In the genomic region with DNA sequence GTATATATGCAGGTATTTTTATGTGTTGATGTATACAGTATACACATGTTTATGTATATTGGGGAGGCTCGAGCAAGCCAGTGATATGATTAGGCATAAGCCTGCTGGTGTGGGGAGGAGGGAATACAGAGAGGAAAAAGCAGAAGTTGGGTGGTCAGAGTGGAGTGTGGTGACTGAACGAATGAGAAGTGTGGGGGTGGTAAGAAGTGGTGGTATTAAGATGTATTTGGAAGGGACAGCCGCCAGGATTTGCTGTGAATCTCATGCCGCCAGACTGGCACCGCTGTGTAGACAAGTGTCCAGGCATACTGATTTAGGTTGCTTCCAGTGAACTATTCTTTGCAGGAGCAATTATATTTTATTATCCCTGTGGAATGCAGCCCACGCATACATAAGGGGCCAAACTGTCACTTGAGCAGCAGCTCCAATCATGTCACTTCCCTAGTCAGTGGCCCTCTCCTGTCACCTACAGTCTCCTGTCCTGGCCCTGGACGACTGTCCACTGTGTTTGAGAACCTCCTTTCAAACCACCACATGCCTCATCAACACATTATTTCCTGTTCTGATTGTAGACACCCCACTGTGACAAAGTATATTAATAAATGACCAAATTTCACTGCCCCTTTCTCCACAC, we compare ENCODE assay signal across 15 mouse cellular contexts.
DNase-seq lines count a peak whose midpoint lies in the region; ATAC-seq lines count a peak whose summit lies in the region.
"Had no signal": no experiment of that assay in that cellular context is flagged by ENCODE, and none has a peak within 500 bp of the region (broad histone marks: within the 10 kb centered on the region; RNA-seq: fewer than 3 reads in every experiment).

No protein-coding gene starts in this region.

- no peak overlapping the region for H3K4me3 ChIP-seq in heart, embryonic 13.5 days
- no peak overlapping the region for H3K4me3 ChIP-seq in heart, embryonic 12.5 days
- no peak overlapping the region for H3K4me3 ChIP-seq in midbrain, embryonic 10.5 days
- H3K4me3 ChIP-seq: heart, embryonic 15.5 days; hindbrain, embryonic 13.5 days; lung, embryonic 15.5 days had no signal

- DNase-seq in lung, postnatal 36 days = peak; percentile 1
- no peak for DNase-seq in lung, postnatal 25 days (ENCODE audit: low spot score)
- DNase-seq in kidney, postnatal 10 days = peak; percentile 13
- DNase-seq in gastrocnemius, postnatal 25 days = no peak
- no peak for DNase-seq in midbrain, embryonic 10.5 days (ENCODE audit: low spot score)
- DNase-seq: adrenal gland, postnatal 14 days; gastrocnemius, postnatal 14 days had no signal

- H3K9ac ChIP-seq in heart, embryonic 13.5 days = no peak overlapping the region
- H3K9ac ChIP-seq in heart, embryonic 12.5 days = no peak overlapping the region
- H3K9ac ChIP-seq: heart, embryonic 15.5 days; hindbrain, embryonic 13.5 days; lung, embryonic 15.5 days had no signal

- peaks cover 31% of the 10 kb centered on the region for H3K4me1 ChIP-seq in heart, embryonic 13.5 days
- H3K4me1 ChIP-seq in heart, embryonic 12.5 days (replicated peaks) = 0 out of 2 replicates have a peak, but pooled peaks cover 3% of the 10 kb centered on the region
- H3K4me1 ChIP-seq in midbrain, embryonic 10.5 days = peaks cover 3% of the 10 kb centered on the region; the same call in 1 of the 2 replicates

- ATAC-seq in heart, embryonic 13.5 days (ENCODE audit: extremely low read depth, insufficient number of reproducible peaks, low FRiP score, low TSS enrichment) = no peak
- no peak for ATAC-seq in heart, embryonic 12.5 days (ENCODE audit: insufficient number of reproducible peaks, low FRiP score)
- ATAC-seq in neutrophil, adult 5-6 weeks (ENCODE audit: extremely low read depth, insufficient number of reproducible peaks, low FRiP score, poor library complexity, severe bottlenecking) = peak; percentile 28; the same call in 1 of the 2 replicates

- no peaks in the 10 kb centered on the region for H3K36me3 ChIP-seq in heart, embryonic 13.5 days
- H3K36me3 ChIP-seq in heart, embryonic 12.5 days = no peaks in the 10 kb centered on the region
- no peaks in the 10 kb centered on the region for H3K36me3 ChIP-seq in midbrain, embryonic 10.5 days
- H3K36me3 ChIP-seq: G1E; heart, embryonic 15.5 days; hindbrain, embryonic 13.5 days; lung, embryonic 15.5 days had no signal

- no peaks in the 10 kb centered on the region for H3K9me3 ChIP-seq in heart, embryonic 13.5 days
- no peaks in the 10 kb centered on the region for H3K9me3 ChIP-seq in heart, embryonic 12.5 days (replicated peaks)
- H3K9me3 ChIP-seq in midbrain, embryonic 10.5 days (replicated peaks) = no peaks in the 10 kb centered on the region
- H3K9me3 ChIP-seq: G1E; heart, embryonic 15.5 days; hindbrain, embryonic 13.5 days; lung, embryonic 15.5 days had no signal

- WGBS in heart, embryonic 13.5 days = 59% methylated on average over 7 of the region's 7 CpGs
- 58% methylated on average over 7 of the region's 7 CpGs for WGBS in heart, embryonic 12.5 days
- 83% methylated on average over 7 of the region's 7 CpGs for whole genome bisulfite sequencing in midbrain, embryonic 10.5 days

- no peaks in the 10 kb centered on the region for H3K27me3 ChIP-seq in heart, embryonic 13.5 days (replicated peaks)
- H3K27me3 ChIP-seq in heart, embryonic 12.5 days (replicated peaks) = no peaks in the 10 kb centered on the region
- no peaks in the 10 kb centered on the region for H3K27me3 ChIP-seq in midbrain, embryonic 10.5 days (ENCODE audit: low read depth, poor library complexity, severe bottlenecking)
- H3K27me3 ChIP-seq: heart, embryonic 15.5 days; hindbrain, embryonic 13.5 days; lung, embryonic 15.5 days had no signal

- 0 out of 2 replicates have a peak overlapping the region, but pooled peaks have one; percentile 5 for H3K27ac ChIP-seq in heart, embryonic 13.5 days (replicated peaks)
- H3K27ac ChIP-seq in heart, embryonic 12.5 days (ENCODE audit: poor library complexity, severe bottlenecking) = no peak overlapping the region
- H3K27ac ChIP-seq in midbrain, embryonic 10.5 days (replicated peaks) = no peak overlapping the region
- H3K27ac ChIP-seq: heart, embryonic 15.5 days; hindbrain, embryonic 13.5 days; lung, embryonic 15.5 days had no signal

- no peak overlapping the region for H3K4me2 ChIP-seq in heart, embryonic 13.5 days
- no peak overlapping the region for H3K4me2 ChIP-seq in heart, embryonic 12.5 days
- H3K4me2 ChIP-seq: heart, embryonic 15.5 days; hindbrain, embryonic 13.5 days; liver, embryonic 11.5 days; lung, embryonic 15.5 days had no signal

Comparison
In these comparisons a context has a peak if more than half of its experiments do, and no peak if none do; other contexts are left out.
1. DNase-seq: peak in lung, postnatal 36 days (single experiment) and kidney, postnatal 10 days (single experiment); none in lung, postnatal 25 days (single experiment), gastrocnemius, postnatal 25 days (single experiment) and midbrain, embryonic 10.5 days (single experiment).